Mouse (Mus musculus) T-cell, adult 2 months (primary cell): Measurements from ENCODE around the gene Nectin1.

Experiments
- DNase-seq: peaks from one replicate; pipeline ENCODE4 v3.0.0; 2022; ENCODE audit warnings: low spot score

Nectin1 gene

DNA sequence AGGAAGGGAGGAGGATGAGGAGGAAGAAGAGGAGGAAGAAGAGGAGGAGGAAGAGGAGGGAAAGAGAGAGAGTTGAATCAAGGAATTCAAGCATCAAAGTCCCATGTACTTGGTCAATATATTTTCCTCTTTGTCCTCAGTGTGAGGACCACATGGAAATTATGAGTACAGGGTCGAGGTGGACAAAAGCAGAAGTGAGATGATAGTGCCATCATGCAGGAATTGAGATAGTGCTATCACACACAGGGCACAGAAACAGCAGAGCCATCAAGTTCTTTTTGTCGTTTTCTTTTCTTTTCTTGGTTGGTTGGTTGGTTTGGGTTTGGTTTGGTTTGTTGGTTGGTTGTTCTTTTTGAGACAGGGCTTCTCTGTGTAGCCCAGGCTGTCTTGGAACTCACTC lies 2.5 kb upstream of the Nectin1 start:
- DNase-seq = no peak

DNA sequence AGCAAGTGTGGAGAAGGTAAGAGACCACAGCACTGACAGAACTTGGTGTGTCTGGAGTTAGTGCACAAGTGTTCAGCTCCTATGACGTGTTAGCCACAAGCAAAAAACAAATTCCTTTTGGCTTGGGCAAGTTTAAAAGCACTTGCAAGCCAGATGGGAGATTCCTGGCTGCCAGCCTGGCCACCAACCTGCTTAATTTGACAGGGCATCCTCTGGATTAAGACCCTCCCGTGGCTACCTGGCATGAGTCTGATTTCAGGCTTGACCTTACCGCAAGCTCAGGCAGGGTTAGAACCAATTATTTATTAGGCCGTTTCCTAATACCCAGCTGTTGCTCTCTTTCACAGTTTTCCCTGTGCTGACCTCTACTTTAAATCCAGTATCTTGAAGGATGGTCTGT lies 1.7 kb upstream of the Nectin1 start:
- no peak for DNase-seq

DNA sequence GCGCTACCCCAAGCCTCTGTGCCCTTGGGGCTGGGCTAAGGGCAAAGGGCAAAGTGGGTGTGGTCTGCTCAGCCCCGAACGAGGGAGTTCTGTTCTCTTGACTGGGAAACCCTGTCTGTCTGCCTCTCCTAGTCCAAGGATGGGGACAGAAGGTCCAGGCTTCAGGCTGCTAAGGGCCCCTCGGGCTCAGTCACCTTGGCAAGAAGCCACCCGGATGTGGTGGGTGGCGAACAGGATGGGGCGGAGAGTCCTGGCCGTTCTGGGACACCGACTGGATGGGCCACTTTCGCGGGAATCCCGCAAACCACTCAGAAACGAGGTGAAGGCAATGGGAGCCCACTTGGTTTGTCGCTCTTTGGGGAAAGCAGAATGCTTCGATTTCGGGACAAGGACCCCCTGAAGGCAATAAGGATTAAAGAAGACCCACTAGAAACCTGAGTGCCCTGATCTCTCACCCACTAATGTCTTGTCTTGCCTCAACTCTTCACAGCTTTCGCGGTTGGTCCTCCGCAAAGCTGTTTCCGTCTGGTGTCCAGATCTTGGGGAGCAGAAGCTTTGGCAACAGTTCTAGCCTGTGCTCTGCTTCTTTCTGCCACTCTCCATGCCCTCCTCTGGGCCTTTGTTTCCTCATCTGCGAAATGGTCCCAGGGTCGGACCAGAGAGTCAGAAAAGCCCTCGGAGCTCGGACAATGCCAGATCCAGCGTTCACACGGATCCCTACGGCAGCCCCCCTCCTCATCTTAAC lies 710 bp upstream of the Nectin1 start:
- no peak for DNase-seq

DNA sequence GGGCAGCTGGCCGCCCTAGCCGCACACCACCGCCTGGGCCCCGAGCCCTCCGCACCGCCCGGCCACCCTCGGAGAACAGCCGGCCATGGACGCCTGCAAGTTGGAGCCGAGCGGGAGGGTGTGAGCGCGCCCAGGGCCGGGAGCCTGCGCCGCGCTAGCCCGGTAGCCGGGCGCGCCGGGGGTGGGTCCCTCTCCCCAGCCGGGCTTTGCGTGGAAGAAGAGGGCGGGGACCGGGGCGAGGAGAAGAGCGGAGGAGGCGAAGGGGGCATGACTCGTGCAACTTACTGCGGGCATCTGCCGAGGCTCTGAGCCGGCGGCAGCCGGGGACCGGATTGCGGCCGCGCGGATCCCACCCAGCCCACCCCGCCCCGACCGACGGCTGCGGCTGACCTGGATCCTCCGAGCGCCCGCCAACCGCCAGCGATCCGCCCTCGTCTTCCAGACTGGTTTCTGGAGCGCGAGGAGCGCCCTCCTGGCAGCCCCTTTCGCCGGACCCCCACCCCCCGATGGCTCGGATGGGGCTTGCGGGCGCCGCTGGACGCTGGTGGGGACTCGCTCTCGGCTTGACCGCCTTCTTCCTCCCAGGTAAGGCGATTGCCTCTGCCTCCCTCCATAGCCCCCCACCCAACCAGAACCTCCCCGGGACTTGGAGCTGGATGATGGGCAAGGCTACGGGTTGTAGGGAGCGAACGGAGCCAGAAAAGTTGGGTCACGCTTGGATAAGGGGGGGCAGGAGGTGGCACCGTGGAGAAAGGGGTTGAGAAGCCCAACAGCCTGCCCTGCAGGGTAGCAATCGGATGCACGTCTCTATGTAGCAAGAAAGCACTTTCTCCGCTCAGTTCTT lies 576 bp downstream of the Nectin1 start:
- peak; percentile 4 for DNase-seq

DNA sequence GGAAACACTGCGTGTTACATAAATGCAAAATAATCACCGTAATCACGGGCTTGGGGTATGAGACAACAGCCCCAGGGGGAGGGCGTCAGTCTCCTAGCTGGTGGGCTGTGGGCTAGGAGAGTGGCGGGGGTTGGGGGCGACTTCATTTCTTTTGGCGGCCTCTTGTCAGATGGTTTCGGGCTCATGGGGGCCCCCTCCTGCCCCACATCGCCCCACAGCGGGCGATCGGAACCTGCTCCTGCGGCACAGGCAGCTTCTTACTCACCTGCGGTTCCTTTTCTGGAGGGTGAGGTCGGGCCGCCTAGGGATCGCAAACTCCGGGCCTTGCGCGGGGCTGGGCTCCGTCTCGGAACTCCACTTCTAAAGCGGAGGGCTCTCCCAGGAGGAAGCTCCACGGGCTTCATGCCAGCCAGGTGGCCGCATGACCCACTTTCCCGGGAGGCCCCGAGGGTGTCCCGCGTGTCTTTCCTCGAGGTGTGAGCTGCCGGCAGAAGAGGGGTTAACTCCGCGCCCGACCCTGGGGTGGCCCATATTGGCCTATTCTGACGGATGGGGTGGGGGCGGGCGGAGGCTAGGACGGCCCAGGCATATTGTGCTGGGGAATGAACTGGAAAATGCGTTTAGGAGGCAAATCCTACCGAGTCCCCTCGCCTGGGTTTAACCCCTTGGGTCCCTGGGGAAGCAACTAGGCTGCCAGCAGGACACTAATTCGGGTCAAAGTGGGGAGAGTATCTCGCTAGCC lies 1.4 kb downstream of the Nectin1 start:
- no peak for DNase-seq

DNA sequence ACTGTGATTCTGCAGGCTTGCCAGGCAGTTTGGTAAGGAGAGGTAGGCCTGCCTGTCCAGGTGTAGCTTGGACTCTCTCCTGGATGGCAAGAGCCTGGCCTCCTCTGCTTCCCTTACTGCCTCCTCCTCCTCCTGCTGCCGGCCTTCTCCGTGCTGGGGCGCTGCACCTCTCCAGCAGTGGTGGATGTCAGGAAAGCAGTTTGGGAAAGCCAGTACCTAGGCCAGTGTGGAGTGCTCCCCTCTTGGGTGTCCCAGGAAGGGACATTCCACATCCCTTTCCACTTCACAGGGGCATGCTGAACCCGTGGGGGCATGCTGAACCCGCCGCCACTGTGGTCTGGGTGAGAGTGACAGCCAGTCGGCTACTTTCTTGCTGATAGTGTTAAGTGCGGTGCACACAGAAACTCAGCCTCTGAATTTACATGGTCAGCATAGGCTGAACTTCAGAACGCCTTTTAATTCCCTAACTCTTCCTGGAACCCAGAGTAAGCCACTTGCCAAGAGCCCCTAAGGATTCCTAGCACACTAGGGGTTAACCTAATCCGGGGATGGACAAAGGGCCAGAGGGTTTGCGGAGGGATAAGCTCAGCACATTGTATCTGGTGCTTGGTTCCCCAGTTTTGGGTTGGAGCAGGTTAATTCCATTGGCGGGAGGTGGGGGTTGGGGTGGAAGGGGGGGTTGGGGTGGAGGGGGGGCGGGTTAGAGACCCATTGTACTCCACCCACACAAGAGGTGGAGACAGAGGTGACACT lies 2.3 kb downstream of the Nectin1 start:
- DNase-seq = no peak

DNA sequence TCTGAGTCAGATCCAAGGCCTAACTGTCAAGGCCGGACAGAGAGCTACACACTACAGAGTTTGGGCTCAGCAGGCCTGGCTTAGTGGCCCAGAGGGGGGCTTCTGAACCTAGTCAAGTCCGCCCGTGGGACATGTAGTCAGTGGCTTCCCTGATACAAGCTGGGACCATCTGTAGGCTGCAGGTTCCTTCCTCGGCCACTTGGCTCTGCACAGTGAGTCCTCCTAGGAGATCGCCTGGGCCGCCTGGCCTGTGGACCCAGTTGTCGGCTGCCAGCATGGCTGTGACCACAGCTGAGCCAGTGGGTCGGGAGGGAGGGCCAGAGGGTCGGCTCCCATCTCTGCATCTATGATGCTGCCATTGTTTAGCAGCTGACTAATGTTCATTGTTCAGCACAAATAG lies 3.9 kb downstream of the Nectin1 start:
- DNase-seq = no peak

DNA sequence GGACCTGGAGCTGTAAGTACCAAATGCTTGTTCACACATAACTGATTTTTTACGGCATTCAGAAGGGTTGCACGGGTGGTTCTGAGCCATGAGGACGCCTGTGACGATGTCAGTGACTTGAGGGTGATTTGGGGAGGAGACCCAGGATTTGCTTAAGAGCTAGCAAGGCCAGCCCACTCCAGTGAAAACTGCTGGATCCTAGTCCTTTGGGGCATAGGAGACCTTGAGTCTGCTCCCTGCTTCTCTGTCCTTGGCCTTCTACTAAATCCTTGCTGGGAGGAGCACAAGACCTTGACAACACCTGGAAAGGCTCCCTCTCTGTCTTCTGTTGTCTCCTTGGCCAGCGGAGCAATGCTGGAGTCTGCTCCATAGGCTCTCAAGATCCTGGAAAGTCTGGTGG lies 4.7 kb downstream of the Nectin1 start:
- DNase-seq = no peak

DNA sequence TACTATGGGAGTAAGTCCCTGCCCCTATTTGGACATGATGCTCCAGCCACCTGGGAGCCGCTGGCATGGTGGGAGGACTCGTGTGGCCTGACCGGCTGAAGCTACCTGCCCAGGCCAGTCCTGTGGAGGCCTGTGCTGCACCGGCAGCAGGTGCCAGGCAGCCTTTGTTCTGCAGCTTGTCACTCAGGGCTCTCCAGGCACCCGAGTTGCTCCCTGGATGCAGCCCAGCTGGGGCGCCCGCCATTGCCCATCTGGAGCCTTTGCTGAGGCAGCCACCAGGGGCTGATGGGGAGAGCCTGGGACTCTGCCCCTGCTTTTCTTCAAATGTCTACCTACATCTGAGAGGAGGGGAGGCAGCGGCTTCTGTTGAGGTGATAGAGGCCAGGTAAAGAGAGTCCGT lies 6.3 kb downstream of the Nectin1 start:
- DNase-seq = no peak

DNA sequence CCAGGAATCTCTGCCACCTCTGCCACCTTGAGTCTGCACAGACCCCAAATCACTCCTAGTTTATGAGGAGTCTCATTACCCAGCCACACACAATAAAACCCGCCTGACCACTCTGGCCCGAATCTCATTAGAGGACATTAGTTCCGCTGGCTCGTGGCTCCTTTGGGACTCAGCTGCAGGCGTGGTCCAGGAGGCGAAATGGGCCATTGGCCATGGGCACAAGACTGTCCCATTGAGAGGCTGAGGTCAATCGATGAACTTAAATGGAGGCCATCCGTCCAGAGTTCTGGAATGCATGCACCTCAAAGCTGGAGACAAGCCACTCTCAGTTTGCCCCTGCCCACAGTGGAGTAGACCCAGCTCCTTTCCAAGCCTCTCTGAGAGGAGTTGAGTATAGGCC lies 7.3 kb downstream of the Nectin1 start:
- DNase-seq = no peak

DNA sequence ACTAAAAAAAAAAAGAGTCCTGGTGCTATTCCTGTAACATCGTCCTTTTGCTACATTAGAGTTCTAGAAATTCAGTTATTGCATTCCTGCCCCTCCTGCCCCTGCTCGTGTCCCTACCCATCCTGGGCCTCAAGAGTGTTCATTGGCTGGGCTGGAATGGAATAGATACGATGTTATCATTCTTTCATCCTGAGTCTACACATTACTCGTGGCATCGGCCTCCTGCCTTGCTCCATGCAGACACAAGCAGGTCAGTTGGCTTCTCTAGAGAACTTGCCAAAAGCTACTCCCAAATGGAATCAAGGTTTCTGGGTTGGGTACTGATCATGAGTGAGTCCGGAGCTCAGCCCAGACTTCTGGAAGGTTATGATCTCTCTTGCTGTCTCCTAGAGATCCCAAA lies 9.7 kb downstream of the Nectin1 start:
- DNase-seq = no peak

DNA sequence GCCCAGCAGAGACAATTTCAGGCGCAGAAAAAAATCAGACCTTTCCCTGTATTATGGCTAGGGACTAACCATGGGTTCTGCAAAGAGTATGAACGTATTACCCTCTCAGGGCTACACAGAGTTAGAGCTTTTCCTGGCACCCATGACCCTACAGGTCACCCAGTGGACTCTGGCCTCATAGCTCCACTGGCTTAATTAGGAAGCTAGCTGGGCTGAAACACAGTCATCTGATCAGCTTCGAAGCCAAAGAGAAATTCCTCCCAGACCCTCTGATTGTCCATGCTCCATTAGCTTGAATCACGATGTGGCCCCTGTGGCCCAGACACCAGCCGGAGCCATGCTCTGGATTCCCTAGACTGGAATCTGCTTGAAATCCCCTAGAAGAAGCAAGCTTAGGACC lies 10.3 kb downstream of the Nectin1 start:
- no peak for DNase-seq

DNA sequence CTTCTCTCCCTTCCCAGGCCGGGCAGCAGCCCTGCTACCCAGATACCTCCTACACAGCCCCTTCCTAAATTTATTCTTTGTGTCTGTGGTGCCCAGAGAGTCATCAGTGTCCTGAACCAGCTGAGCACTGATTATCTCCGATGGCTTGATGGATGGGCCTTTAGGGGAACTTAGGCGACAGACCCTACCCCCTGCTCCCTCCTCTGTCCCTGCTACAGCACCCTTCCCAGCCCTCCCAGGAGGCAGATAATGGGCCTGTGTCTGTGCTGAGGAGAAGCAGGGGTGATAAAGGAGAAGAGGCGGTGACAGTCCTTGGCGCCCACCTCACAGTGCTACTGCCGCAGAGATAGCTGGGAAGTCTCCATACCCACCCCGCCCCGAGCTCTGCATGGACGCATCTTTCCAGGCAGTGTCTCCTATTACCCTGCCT lies 11.0 kb downstream of the Nectin1 start:
- no peak for DNase-seq

DNA sequence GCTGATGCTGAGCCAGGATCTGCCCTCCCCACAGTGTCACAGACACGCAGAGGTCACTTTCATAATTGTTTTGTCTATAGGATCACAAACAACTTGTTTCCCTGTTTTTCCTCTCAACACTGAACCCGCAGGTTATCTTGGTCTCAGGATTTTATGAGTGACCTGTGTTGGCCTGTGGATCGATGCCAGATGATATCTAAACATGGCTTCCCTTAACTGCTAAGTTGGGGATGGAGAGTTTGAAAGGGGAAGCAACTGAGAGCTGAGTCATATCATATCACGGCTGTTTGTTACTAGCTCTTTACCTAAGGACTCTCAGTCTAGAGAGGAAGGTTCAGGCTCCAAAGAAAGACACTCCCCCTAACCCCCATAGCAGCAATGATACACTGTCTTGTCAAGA lies 11.7 kb downstream of the Nectin1 start:
- DNase-seq = no peak

DNA sequence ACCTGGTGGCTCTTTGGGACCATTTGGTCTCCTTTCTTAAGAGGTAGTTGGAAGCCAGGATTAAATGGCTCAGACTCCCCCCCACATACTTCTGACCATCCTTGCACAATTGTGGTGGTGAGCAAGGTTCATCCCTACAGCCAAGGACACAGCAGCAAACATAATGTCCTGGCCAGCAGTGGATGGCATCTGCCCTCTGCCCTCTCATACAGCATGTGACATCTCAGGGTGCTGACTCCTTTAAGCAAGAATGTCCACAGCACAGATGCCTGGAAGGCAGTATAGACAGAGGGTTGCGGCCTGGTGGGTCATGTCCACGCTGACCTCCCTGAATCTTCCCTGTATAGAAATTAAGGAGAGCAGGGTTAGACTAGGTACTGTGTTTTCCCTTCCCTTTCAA lies 12.1 kb downstream of the Nectin1 start:
- DNase-seq = no peak

DNA sequence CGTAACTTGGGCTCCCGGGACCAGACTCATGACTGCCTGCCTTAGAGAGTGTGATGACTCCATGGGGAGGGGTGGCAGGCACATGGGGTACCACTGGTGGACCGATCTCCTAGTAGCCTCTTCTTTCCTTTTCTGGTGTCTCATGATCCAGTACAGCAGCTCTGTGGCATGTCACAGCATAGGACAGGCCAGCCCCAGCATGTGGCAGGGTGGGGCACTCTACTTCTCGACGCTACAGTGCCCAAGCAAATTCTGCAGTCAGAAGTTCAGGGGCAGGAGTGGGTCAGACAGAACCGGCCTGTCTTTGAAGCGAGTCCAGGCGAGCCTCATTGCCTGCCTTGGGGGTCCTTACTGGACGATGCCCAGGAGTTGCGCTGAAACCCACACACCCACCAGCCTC lies 13.4 kb downstream of the Nectin1 start:
- no peak for DNase-seq

DNA sequence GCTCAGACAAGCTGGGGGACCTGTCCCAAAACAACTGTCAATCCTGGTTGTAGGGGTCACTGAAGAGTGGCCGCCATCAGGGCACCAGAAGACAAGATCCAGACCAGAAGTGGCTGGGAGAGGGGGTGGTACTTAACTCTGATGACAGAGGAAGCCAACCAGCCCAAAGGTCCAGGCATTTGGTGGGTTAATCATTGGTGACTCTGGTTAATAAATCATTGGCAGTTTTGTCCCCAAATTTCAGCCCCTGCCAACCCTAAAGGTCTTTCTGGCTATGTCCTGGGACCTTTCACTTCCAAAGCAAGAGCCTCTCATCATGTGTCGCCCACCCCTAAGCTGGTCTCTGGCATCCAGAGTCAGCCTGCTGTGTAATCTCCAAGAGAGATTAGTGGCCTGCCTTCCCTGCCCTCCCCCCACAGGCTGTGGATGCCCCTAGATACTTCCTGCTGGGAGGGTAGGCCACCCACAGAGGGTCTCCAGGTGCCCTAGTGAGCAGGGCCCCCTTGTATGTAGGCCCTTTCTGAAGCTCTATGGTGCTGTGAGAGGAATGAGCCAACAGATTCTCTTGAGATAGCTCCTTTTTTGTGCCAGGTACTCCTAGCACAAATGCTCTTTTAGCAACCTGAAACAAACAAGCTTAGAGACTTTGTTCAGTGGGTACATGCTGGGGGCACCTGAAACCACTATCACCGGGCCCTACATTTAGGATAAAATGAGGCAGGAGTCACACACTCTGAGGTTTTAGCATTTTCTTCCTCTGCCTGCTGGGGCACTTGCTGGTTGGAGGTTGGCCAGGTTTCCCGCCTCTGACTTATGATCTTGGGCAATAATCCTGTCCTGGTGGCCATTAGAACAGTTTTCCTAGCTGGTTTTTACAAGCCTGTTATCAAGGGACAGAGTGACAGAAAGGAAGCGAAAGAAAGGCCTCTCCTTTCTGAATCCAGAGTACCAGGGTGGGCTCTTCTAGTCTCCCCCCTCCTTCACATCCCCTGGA lies 14.5 kb downstream of the Nectin1 start:
- no peak for DNase-seq

DNA sequence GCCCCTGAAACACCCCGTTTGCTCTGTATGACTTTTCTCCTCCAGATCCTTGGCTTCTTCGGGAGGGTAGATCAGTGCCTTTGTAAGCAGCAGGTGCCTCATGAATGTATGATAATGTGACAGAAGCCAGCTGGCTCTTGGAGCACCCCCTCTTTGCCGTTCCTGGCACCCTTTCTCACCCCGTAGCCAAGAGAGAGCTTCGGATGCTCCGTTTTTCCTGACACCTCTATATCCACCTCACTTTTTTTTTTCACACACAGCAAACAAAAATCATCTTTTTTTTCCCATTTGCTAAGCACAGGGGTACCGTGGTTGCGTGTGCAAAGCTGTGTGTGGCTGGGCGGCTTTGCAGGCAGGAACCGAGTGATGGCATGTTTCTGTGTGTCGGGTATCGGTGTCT lies 16.3 kb downstream of the Nectin1 start:
- DNase-seq = no peak

DNA sequence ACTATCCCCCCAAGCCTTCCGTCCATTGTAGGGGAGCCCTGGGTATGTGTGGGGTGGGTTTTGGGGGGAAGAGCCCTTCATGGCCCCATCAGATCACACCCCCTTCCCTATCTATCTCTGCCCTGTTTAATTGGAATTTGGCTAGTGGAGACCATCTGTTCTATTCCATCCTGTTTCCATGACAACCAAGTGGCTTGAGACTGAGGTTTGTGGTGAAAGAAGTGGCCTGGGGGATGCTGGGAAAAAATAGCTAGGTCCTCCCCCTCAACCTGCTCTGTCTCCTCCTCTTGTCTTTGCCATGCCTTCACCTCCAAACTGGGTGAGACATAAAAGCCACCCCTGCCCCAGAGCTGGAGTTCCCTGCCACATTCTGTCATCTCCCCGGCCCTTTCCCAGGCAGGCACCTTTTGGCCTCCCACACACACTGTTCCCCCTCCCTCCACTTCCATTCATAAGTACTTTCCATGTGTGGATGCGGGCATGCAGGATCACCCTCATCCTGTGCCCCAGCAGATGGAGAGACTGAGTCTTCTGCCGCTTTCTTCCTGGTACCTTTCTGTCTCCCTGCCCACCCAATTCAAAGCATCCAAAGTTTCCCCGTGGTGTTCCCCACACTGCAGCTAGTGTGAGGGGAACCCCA lies 17.5 kb downstream of the Nectin1 start:
- DNase-seq = no peak

DNA sequence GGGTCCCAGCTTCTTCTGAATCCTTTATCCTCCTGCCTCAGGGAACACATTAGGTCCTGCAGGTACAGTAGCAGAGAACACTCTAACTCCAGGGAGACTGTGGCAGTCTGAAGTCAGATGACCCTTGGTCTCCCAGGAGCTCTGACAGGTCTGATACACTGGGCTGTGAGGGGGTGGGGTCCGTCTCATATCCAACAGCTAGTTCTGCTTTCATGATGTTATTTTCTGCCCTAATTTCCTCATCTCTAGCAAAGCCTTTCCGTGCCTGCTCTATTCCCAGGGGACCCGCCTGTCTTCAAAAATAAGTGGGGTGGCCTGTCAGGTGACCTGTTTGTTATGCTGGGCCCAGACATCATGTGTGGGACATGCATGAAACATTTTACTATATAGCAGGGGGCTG lies 18.2 kb downstream of the Nectin1 start:
- DNase-seq = no peak
